9 mouse cellular contexts compared by ENCODE assay signal in the genomic region with DNA sequence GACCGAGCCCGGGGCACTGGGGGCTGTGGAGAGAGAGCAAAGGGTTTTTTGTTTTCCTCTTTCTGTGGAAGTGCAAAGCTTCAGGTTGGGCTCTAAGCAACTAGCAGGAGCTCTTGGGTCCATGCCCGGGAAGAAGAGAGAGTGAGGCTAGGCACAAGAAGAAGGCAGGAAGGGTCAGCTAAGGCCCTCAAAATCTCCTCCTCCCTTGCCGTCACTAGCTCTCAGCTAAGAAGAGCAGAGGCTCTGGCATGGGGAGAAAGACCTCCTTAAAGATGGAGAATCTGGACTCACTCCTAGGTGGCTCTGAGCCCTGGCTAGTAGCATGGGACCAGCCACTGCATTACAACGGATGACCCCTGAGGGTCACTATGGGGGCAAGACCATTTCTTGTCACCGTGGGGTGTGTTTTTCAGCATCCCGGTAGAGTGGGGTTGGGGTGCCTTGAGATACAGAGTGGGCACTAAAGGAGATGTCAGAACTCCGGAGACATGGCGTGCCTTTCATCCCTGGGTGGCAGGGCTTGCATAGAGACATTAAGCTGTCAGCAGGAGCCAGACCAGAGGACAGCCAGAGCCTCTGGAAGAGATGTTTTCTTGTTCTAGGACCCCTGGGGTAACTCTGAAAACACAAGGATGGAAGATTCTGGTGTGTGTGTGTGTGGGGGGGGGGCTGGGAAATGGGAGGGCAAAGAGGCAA. TPM values are rescaled to one million over a fixed set of nuclear protein-coding genes. Genes with fewer than 3 reads are reported as not detected.
A peak's percentile ranks its signal among the peaks of the same experiment; 100 is the strongest.
DNase-seq lines count a peak whose midpoint lies in the region; ATAC-seq lines count a peak whose summit lies in the region.
"Had no signal": no experiment of that assay in that cellular context is flagged by ENCODE, and none has a peak within 500 bp of the region (broad histone marks: within the 10 kb centered on the region; RNA-seq: fewer than 3 reads in every experiment).

No protein-coding gene starts in this region.

- peak; percentile 39 for DNase-seq in neural tube, embryonic 11.5 days (ENCODE audit: low spot score)
- DNase-seq in neural tube, embryonic 10.5 days (ENCODE audit: extremely low spot score, low spot score) = no peak
- DNase-seq in lung, postnatal 10 days = peak; percentile 80
- DNase-seq in spleen, postnatal 36 days (ENCODE audit: low spot score in 2 of 2) = no peak
- no peak for DNase-seq in urinary bladder, adult 2 months (ENCODE audit: low spot score)

- ATAC-seq in forebrain, embryonic 12.5 days (ENCODE audit: low FRiP score) = no peak
- ATAC-seq in forebrain, embryonic 15.5 days (replicated peaks) = no peak
- ATAC-seq in neural tube, embryonic 11.5 days (ENCODE audit: insufficient read depth, low FRiP score, low TSS enrichment) = no peak
- no peak for ATAC-seq in intestine, embryonic 16.5 days

- H3K4me3 ChIP-seq in forebrain, embryonic 12.5 days (replicated peaks) = no peak overlapping the region
- H3K4me3 ChIP-seq in forebrain, embryonic 15.5 days = no peak overlapping the region
- H3K4me3 ChIP-seq in neural tube, embryonic 11.5 days (ENCODE audit: low read depth, low read length) = no peak overlapping the region
- H3K4me3 ChIP-seq in intestine, embryonic 16.5 days (ENCODE audit: low read length) = no peak overlapping the region

- no peaks in the 10 kb centered on the region for H3K36me3 ChIP-seq in forebrain, embryonic 12.5 days (replicated peaks)
- no peaks in the 10 kb centered on the region for H3K36me3 ChIP-seq in forebrain, embryonic 15.5 days
- H3K36me3 ChIP-seq in neural tube, embryonic 11.5 days (ENCODE audit: control insufficient read depth, insufficient read depth, low read length) = no peaks in the 10 kb centered on the region
- H3K36me3 ChIP-seq in intestine, embryonic 16.5 days (ENCODE audit: control insufficient read depth, insufficient read depth, low read length) = no peaks in the 10 kb centered on the region; the same call in 1 of the 2 replicates

- H3K27me3 ChIP-seq in forebrain, embryonic 12.5 days = 0 out of 2 replicates have a peak, but pooled peaks cover 3% of the 10 kb centered on the region
- no peaks in the 10 kb centered on the region for H3K27me3 ChIP-seq in forebrain, embryonic 15.5 days
- no peaks in the 10 kb centered on the region for H3K27me3 ChIP-seq in neural tube, embryonic 11.5 days (ENCODE audit: control insufficient read depth, insufficient read depth, low read length)
- H3K27me3 ChIP-seq in intestine, embryonic 16.5 days (replicated peaks; ENCODE audit: control insufficient read depth, insufficient read depth, low read length) = no peaks in the 10 kb centered on the region
- H3K27me3 ChIP-seq: CH12.LX had no signal

- 0 out of 2 replicates have a peak overlapping the region, but pooled peaks have one; percentile 13 for H3K27ac ChIP-seq in forebrain, embryonic 12.5 days
- no peak overlapping the region for H3K27ac ChIP-seq in forebrain, embryonic 15.5 days (replicated peaks)
- H3K27ac ChIP-seq in neural tube, embryonic 11.5 days (ENCODE audit: low read depth, low read length) = no peak overlapping the region
- peak overlapping the region; percentile 23 for H3K27ac ChIP-seq in intestine, embryonic 16.5 days (ENCODE audit: low read length)

- H3K4me2 ChIP-seq in forebrain, embryonic 12.5 days = no peak overlapping the region
- H3K4me2 ChIP-seq in forebrain, embryonic 15.5 days (replicated peaks) = no peak overlapping the region
- no peak overlapping the region for H3K4me2 ChIP-seq in neural tube, embryonic 11.5 days (ENCODE audit: low read depth)
- no peak overlapping the region for H3K4me2 ChIP-seq in intestine, embryonic 16.5 days (ENCODE audit: low read depth, low read length)

- H3K4me1 ChIP-seq in forebrain, embryonic 12.5 days = peaks cover 45% of the 10 kb centered on the region
- H3K4me1 ChIP-seq in forebrain, embryonic 15.5 days = peaks cover 18% of the 10 kb centered on the region
- H3K4me1 ChIP-seq in neural tube, embryonic 11.5 days (ENCODE audit: control insufficient read depth, insufficient read depth, low read length) = peaks cover 21% of the 10 kb centered on the region
- H3K4me1 ChIP-seq in intestine, embryonic 16.5 days (ENCODE audit: control insufficient read depth, insufficient read depth, low read length) = peaks cover 32% of the 10 kb centered on the region

- 51% methylated on average over 9 of the region's 9 CpGs for WGBS in forebrain, embryonic 12.5 days
- WGBS in forebrain, embryonic 15.5 days = 43% methylated on average over 9 of the region's 9 CpGs
- 42% methylated on average over 9 of the region's 9 CpGs for WGBS in neural tube, embryonic 11.5 days
- 54% methylated on average over 9 of the region's 9 CpGs for WGBS in intestine, embryonic 16.5 days

- H3K9ac ChIP-seq in forebrain, embryonic 12.5 days = no peak overlapping the region
- H3K9ac ChIP-seq in forebrain, embryonic 15.5 days (replicated peaks) = no peak overlapping the region
- H3K9ac ChIP-seq in neural tube, embryonic 11.5 days (ENCODE audit: low read length) = no peak overlapping the region
- H3K9ac ChIP-seq in intestine, embryonic 16.5 days (ENCODE audit: low read depth, low read length) = no peak overlapping the region

- no peaks in the 10 kb centered on the region for H3K9me3 ChIP-seq in forebrain, embryonic 12.5 days
- no peaks in the 10 kb centered on the region for H3K9me3 ChIP-seq in forebrain, embryonic 15.5 days
- H3K9me3 ChIP-seq in neural tube, embryonic 11.5 days (ENCODE audit: control insufficient read depth, low read length) = no peaks in the 10 kb centered on the region
- no peaks in the 10 kb centered on the region for H3K9me3 ChIP-seq in intestine, embryonic 16.5 days (ENCODE audit: control insufficient read depth, low read length)

RNA-seq across cellular contexts. Expression of a gene that starts 54.8 kb away (rescaled TPM):
- polyA plus RNA-seq in forebrain, embryonic 12.5 days (2016; fragmentation: Nextera tagmentation; extraction: Ambion mirVana) = 109 and 113 TPM in 2 replicates
- polyA plus RNA-seq in forebrain, embryonic 15.5 days (2015; fragmentation: Nextera tagmentation; extraction: Ambion mirVana) = 91.5 and 97.2 TPM in 2 replicates
- polyA plus RNA-seq in neural tube, embryonic 11.5 days (2014; fragmentation: Nextera tagmentation; extraction: Ambion mirVana) = 73.3 and 78.2 TPM in 2 replicates
- 59.0 and 60.3 TPM in 2 replicates for polyA plus RNA-seq in intestine, embryonic 16.5 days (2015; fragmentation: Nextera tagmentation; extraction: Ambion mirVana)
- 19.8 and 27.1 TPM in 2 replicates for polyA plus RNA-seq in urinary bladder, adult 2 months (2012; rRNA removed)

Comparison
In these comparisons a context has a peak if more than half of its experiments do, and no peak if none do; other contexts are left out.
1. H3K27ac ChIP-seq: peak in forebrain, embryonic 12.5 days (single experiment) and intestine, embryonic 16.5 days (single experiment); none in forebrain, embryonic 15.5 days (single experiment) and neural tube, embryonic 11.5 days (single experiment).
2. DNase-seq: peak in neural tube, embryonic 11.5 days (single experiment) and lung, postnatal 10 days (single experiment); none in neural tube, embryonic 10.5 days (single experiment), spleen, postnatal 36 days (0 of 2) and urinary bladder, adult 2 months (single experiment).